Mouse (Mus musculus): ENCODE results near the gene Rerg.
"Not testable (repeated sequence)": the region's sequence is repeated elsewhere in the genome, so short reads cannot be mapped to it uniquely, and the experiment has no call there.

Rerg gene

DNA sequence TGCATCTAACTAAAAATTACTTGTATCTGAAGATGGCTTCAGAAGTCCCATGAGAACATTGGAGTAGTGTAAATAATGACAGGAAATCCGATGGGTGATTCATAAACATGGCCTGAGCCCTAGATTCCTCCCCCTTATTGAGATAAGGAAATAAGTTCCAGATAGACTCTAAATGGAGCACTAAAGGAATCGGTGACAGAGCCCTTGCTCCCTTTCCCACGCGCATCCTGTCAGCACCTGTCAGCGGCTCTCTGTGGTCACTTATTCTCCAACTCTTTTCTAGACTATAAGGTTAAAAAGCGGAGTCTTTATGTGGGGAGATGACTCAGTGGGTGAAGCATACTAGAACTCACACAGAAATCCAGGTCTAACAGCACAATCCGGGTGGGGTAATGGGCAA lies 104.8 kb downstream of the Rerg start:
- no peak for DNase-seq

DNA sequence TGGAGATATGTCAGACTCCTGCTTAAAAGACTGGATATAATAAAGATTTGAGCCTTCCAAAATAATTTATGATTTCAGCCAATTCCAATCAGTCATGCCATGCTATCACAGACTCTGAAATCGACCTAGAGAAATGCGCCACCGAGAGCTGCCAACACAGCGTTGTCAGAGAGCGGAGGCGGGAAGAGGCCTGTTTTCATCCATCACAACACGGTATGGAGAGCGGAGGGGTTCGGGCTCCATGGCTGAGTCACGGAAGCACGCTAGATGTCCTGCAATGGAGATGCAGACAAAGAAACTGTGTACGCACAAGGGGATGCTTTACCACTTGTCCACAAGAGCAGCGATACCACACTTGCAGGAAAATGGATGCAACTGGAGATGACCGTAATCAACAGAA lies 105.5 kb downstream of the Rerg start:
- DNase-seq, result no peak

DNA sequence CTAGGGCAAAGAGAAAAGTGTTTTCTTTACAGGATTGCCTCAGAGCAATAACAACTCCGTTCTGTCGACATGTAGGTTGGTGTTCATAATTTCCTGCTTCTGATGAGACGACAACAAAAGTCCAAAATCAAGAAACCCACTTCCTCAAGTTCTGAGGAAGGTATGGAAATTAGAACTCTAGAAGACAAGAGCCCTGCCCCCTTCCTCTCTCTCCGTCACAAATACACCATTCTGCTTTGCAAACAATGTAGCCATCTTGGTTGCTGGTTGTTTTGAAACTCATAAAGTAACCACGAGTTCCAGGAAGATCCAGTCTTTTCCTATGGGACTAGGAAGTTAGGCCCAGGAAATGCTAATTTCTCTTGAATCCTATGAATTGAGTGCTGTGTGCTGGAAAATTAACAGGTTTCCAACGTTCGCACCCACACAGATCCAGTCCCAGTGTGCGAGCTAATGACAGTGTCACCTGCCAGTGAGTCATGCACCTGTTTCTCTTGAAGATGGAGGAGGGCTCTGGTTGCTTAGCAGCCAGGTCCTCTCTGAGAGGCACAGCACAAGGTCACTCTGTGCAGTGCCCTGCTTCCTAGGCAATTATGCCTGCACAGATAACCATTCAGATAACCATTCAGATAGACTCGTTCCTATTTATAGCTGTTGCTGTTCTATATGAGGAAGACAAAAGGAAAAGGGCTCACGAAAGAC lies 106.9 kb downstream of the Rerg start:
- DNase-seq, result no peak

DNA sequence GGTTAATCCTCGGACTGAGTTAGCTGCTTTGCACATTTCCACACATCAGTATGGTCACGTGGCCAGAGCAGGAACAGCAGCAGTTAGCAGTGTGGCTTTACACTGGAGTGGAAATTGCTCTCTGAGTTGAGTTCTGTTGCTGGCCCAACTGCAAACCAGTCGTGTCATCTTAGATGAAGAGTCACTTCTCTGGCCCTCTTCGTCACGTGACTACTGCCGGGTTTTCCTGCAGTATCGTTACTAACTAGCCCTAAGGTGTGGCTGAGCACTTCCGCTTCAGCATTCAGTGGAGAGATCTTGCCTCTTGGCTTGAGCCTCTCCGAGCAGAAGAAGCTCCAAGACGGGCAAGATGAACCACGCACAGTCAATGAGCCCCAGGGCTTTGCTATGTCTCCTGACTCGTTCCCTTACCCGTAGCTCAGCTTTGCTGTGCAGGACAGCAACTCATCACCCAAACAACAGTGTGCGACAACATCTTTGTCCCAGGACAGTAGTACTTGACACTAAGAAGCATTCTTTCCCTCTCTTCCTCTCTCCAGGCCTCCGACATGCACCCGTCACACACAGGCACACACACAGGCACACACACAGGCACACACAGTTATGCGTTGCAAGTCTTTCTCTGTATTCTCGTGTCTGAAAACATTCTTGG lies 108.3 kb downstream of the Rerg start:
- no peak for DNase-seq

DNA sequence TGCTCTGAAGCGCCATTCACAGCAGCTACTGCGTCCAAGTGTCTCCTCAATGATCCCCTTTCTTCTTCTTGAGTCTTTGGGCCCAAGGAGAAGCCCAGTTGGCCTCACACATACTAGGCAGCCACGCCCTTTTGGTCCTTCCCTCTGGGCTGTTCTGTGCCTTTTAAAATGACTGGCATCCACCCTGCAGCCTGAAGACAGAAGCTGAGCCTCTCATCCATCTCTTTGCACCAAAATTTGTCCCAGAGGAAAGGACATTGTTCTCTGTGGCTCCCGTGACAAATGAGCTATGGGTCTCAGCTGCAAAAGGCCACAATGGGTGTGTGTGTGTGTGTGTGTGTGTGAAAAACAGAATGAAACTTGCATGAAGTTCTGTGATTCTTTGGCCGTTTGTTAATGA lies 109.7 kb downstream of the Rerg start:
- no peak for DNase-seq

DNA sequence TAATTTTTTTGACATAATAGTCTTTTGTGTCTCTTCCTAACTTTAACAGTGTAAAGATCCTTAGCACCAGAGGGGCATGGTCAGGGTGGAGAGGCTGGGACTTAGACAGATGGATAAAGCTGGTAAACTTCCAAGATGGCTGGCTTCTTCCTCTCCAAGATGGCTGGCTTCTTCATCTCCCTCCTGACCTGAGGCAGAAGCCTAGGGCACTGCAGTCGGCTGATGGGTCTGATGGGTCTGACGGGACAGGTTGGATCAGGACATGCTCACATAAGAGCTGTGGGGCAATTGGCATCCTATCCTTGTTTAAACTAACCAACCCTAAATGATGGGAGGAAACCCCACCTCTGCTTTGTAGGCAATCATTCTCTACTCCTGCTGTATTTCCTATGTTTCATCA lies 112.0 kb downstream of the Rerg start:
- no peak for DNase-seq

DNA sequence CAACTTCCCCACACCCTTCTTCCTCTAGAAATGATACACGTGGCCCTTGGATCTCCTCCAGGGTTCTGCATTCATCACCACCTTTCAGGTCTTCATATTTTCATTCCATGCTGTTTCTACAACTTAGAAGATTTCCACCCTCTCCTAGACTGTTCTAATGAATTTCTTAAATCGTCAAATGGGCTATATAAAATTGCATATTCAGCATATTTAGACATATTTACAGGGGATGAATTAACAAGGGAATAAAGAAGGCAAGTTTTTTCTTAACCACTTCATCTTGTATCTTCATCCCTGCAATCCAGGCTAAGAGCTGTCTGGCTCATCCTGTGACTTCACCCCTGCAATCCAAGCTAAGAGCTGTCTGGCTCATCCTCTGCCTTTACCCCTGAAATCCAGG lies 116.2 kb downstream of the Rerg start:
- DNase-seq, result no peak

DNA sequence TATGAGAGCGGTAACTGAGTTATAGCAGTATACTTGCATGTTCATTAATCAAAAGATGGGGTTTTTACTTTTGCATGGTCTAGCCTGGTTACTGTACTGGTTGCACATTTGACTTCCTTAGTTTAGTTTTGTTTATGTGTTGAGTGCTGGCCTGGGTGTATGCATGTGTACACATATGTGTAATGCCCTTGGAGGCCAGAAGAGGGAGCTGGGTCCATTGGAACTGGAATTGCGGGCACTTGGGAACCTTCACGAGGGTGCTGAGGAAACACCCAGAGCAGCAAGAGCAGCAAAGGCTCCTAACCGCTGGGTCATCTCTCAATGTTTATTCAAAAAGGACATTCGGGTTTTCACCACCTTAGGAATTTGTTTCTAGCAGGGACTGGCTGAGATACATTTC lies 116.8 kb downstream of the Rerg start:
- peak; percentile 66 for DNase-seq

DNA sequence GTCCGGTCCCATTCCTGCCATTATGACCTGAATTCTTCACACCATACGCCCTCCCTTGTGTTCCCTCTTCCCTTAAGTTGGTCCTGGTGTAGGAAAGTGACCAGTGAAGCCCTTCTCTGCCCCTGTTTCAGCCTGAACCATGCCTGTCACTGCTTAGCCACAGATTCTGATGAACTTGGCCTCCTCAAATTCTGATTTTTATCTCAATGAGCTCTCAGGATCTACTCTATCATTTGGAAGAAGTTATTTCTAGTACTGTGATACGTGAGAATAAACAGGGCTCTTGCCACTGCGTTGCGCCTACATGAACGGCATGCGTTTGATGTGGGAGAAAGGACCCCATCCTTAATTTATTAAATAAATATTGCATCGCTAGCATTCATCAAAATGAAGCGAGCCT lies 117.3 kb downstream of the Rerg start:
- DNase-seq, result no peak

DNA sequence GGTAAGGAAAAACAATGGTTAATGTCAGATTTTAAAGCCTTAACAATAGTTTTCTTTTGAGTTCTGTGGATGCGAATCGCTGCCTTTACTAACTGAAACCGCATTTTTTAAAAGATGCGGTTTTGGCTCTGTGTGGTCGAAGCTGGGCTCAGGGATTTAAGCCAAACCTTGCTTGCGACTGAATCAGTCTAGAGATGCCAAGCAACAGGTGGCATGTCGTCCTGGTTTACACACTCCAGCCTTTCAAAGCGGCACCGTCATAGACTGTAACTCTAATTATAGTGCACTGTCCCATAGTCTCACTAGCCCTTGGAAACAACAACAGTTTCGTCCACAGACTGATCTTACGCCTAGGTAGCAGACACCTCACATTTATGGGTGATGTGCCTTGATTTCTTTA lies 123.3 kb downstream of the Rerg start:
- no peak for DNase-seq

DNA sequence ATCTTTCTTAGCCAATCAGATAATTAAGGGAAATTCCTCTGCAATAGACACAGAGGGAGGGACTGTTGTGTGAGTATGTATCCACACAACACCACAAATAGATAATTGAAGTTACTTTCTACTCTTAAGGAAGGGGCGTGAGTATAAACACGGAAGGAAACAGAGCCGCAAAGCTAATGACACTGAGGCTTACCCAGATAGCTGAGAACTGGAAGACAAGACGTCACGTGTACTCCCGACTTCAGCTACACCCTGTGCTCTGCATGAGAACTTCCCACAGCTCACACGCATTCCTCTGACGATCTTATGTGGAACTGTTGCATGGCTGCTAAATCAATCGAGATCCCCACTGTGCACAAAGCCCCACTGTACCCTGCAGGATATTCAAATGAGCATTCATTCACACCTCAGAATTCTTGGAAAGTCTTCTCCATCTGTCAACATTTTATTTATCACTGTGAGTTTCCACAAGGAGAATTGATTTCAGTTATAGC lies 125.2 kb downstream of the Rerg start:
- peak; percentile 19 for DNase-seq

DNA sequence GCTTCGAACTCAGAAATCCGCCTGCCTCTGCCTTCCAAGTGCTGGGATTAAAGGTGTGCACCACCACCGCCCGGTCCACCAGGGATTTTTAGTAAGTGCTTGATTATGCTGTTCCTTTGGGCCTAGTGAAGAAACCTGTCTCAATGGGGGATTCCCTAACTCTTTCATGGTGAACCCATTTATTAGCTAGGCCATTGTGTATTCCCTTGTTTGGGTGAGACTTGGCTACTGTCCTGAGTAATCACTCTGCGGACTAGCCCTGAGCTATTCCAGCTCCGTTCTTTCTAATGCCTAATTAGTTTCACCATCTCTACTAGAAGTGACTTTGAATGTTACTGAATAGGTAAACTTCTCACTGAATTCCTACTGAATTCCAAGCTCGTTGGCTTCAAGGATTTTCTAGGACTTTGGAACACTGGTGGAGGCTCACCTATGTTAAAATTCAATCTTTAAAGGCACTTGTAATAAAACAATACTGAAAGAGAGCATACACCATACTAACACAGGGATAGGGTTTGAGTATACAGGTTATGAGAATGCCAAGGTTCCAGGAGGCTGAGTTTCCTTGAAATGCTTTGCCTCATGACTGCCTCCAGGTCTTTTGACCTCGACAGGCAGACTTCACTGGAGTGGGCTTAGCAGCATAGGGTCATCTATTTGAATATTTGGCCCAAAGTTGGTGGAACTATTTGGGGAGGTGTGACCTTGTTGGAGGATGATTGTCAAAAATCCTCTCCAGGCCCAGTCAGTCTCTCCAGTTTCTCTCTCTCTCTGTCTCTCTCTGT lies 134.5 kb downstream of the Rerg start:
- not testable (repeated sequence) for DNase-seq

DNA sequence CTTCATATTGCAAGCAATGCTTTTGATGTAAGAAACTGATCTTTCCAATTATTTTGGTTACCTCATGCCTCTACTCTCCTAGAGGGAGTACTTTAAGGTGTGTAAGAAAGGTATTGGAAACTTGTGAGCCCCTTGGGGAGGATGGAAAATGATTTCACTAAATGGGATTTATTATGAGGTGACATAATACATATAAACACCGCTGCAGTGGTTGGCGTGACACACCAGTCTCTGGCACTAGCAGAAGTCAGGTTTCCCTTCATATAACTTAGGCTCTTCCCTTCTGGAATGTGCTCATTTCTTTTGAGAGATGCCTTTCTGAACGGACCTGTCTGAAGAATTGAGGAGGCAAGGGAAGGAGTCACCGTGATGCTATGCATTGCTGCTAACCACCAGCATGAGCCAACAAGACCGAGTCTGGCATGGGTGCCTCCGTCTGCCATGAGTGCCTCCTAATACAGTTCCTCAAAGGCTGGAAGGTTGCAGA lies 139.6 kb downstream of the Rerg start:
- no peak for DNase-seq

DNA sequence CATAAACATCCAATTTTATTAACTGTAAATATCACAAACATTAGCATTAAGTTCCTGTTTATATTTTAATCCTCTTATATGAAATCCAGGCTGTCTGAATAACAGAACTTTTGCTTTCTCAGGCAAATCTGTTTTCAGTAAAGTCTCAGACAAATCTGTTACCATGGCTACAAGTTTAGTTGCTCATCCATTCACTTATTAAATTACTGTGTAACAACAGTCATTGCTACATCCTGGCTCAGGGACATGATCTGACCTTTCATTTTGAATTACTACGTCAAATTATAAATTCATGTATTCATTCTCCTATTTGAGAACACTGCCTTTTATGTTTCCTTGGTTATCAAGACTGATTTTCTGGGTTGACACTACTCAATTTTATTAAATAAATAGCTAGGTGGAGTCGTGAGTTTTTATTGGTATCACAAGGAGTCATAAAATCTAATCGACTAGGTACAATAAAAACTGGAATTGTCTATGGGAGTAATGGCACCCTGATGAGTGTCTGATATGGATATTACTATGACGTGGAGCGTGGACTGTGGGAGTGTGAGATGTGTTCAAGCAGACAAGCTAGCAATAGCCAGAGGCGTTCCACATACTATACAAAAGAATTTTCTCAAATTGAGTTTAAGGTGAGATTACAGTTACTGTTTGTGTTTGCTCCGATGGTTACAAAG lies 140.2 kb downstream of the Rerg start:
- DNase-seq, result no peak

DNA sequence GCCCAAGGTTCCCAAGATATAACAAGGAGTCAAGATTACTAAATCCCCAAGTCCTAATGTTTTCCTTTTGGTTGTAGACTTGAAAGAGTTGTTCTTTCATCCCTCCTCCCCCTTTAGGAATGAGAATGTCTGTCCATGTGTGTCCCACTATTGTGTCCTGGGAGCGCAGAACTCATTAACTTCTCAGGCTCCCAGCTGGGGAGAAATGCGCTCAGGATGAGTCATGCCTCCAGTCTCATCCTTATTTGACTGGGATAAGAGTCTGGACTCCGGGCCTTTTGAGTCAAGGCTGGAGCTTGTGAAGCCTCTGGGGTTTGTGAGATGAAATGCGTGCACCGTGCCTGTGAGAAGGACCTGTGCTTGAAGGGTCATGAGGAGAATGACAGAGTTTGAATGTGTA lies 144.8 kb downstream of the Rerg start:
- no peak for DNase-seq

DNA sequence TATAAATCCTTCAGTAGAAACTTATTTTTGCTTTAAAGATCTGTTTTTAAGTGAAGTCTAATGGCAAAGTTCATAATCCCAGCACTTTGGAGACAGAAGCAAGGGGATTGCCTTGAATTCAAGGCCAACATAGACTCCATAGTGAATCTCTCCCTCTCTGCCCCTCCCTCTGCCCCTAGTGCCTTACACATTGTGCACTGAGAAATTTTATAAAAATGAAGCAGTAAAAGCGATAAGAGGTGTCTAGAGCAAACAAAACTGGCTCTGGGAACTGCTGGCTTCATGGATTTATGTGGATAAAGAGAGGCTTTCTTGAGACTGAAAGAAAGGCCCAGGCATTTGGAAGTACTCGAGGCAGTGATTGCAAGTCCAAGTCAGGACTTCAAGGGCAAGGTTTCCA lies 145.8 kb downstream of the Rerg start:
- DNase-seq, result no peak

DNA sequence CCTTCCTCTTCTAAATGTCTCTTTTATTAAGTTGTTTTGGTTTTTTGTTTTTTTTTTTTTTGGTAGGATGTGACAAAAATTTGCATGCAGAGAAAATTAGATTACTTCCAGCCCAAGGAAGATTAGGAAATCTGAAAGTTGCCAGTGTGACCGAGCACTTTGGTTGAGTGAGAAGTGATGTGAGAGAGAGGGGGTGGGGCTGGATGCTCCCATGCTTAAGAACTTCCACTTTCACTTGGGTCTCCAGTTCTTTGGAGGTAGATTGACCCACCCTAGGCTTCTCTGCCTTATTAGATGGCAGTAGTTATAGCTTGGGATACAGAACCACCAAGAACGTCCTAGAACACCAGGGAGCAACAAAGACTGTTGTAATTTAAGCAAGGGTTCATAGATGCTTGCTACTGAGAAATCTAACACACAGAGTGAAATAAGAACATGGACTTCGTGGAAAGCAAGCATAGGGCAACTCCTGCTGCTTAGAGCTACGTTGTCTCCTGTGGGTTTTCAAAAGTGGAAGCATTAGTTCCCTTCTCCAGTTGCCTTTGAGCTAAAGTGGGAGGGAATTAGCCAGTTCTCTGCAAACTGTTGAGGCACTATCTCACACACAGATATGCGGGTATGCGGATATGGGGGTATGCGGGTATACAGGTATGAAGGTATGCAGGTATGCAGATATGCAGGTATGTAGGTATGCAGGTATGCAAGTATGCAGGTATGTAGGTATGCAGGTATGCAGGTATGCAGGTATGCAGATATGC lies 152.9 kb downstream of the Rerg start:
- DNase-seq, result no peak

DNA sequence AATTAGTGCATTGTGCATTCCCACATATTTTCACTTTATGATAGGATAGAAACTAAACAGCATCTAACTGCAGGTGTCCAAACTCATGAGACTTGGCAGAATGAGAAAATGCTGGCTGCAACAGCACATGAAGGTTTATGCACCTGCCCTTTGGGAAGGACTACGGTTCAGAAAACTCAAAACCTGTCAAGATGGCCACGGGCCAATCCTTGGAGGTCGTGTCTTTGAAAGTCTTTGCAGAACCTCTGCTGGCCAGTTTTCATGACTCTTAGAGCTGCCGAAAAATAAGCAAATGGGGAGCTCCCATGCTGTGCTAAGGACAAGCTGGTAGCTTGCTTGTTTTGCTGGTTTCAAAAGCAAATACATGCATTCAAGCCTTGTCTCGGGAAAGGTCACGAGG lies 156.0 kb downstream of the Rerg start:
- DNase-seq, result no peak

DNA sequence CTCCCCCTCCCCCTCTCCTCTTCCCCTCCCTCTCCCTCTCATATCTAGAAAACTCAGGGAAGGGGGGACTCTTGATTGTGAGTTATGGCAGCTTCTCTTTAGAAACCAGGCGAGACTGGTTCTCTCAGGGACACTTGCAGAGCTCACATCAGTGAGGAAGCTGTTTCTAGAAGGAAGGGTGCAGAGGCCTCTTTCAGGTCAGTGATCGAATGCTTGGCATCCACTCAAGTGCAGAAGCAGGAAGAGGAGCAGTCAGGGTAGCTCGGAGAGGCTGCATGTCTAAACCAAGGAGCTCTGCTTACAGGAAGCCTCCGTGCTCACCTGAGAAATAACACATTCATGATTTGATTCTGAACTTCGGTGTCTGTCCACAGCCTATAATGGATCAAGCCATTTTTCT lies 159.1 kb downstream of the Rerg start:
- no peak for DNase-seq
